In the genomic region with DNA sequence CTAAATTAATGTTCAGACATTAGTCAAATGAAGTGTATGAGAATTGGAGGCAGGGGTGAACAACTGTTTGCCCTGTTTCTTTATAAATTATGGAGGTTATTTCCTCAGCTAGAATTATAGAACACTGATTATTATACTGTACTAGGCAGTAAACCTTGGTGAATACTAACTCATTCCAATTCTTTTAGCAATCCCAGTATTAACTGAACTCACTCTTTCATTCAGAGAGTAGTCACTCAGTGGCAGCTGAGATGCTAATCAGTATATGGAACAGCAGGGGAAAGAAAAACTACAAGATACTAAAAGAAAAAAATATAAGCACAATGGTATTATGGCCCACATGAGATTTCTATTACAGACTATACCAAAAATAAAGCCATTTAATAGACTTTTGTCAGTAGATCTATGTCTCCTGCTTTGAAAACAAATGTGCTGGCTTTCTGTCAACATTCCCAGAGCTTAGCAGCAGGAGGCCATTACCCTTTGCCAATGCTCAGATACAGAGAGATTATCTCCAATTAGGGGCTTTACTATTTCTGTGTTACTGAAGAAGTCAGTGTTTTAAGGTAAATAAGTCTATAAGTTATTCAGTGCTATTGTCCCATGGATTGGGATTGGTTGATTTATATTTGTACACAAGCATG, we compare ENCODE assay signal across 19 mouse cellular contexts.
DNase-seq lines count a peak whose midpoint lies in the region; ATAC-seq and TF ChIP-seq lines count a peak whose summit lies in the region.
"Had no signal": no experiment of that assay in that cellular context is flagged by ENCODE, and none has a peak within 500 bp of the region (broad histone marks: within the 10 kb centered on the region; RNA-seq: fewer than 3 reads in every experiment).

No protein-coding gene starts in this region.

- H3K4me3 ChIP-seq in forebrain, embryonic 13.5 days, result no peak overlapping the region
- no peak overlapping the region for H3K4me3 ChIP-seq in forebrain, embryonic 12.5 days (replicated peaks)
- H3K4me3 ChIP-seq in midbrain, embryonic 13.5 days (replicated peaks), result no peak overlapping the region
- no peak overlapping the region for H3K4me3 ChIP-seq in midbrain, embryonic 10.5 days
- H3K4me3 ChIP-seq in forebrain, embryonic 15.5 days, result no peak overlapping the region
- H3K4me3 ChIP-seq in gastrocnemius, adult 2 months, result no peak overlapping the region
- H3K4me3 ChIP-seq: heart, embryonic 12.5 days; left cerebral cortex, adult 2 months; limb, embryonic 12.5 days; stomach, embryonic 15.5 days had no signal

- H3K9me3 ChIP-seq in forebrain, embryonic 13.5 days (replicated peaks), result no peaks in the 10 kb centered on the region
- no peaks in the 10 kb centered on the region for H3K9me3 ChIP-seq in forebrain, embryonic 12.5 days
- H3K9me3 ChIP-seq in midbrain, embryonic 13.5 days, result no peaks in the 10 kb centered on the region
- no peaks in the 10 kb centered on the region for H3K9me3 ChIP-seq in midbrain, embryonic 10.5 days (replicated peaks)
- no peaks in the 10 kb centered on the region for H3K9me3 ChIP-seq in forebrain, embryonic 15.5 days
- H3K9me3 ChIP-seq: heart, embryonic 12.5 days; limb, embryonic 12.5 days; stomach, embryonic 15.5 days had no signal

- H3K4me1 ChIP-seq in forebrain, embryonic 13.5 days, result 0 out of 2 replicates have a peak, but pooled peaks cover 3% of the 10 kb centered on the region
- H3K4me1 ChIP-seq in forebrain, embryonic 12.5 days, result no peaks in the 10 kb centered on the region
- no peaks in the 10 kb centered on the region for H3K4me1 ChIP-seq in midbrain, embryonic 13.5 days (replicated peaks)
- H3K4me1 ChIP-seq in midbrain, embryonic 10.5 days, result 0 out of 2 replicates have a peak, but pooled peaks cover 4% of the 10 kb centered on the region
- H3K4me1 ChIP-seq in forebrain, embryonic 15.5 days, result peaks cover 11% of the 10 kb centered on the region
- H3K4me1 ChIP-seq: heart, embryonic 12.5 days; limb, embryonic 12.5 days; stomach, embryonic 15.5 days had no signal

- H3K4me2 ChIP-seq in forebrain, embryonic 13.5 days, result no peak overlapping the region
- no peak overlapping the region for H3K4me2 ChIP-seq in forebrain, embryonic 12.5 days
- H3K4me2 ChIP-seq in midbrain, embryonic 13.5 days (replicated peaks), result no peak overlapping the region
- no peak overlapping the region for H3K4me2 ChIP-seq in forebrain, embryonic 15.5 days (replicated peaks)
- H3K4me2 ChIP-seq: heart, embryonic 12.5 days; limb, embryonic 12.5 days; stomach, embryonic 15.5 days had no signal

- no peak overlapping the region for H3K27ac ChIP-seq in forebrain, embryonic 13.5 days
- H3K27ac ChIP-seq in forebrain, embryonic 12.5 days, result no peak overlapping the region
- H3K27ac ChIP-seq in midbrain, embryonic 13.5 days, result no peak overlapping the region
- H3K27ac ChIP-seq in midbrain, embryonic 10.5 days (replicated peaks), result no peak overlapping the region
- H3K27ac ChIP-seq in forebrain, embryonic 15.5 days (replicated peaks), result no peak overlapping the region
- H3K27ac ChIP-seq in gastrocnemius, adult 2 months, result no peak overlapping the region
- H3K27ac ChIP-seq: left cerebral cortex, adult 2 months; limb, embryonic 12.5 days; liver, embryonic 14.5 days; stomach, embryonic 15.5 days had no signal

- no peak for TF ChIP-seq CTCF in gastrocnemius, adult 2 months (IDR thresholded peaks at IDR 0.05)

- intact Hi-C loops in gastrocnemius, adult 2 months (cut with DNase I), result no loop called here

- no peak overlapping the region for H3K9ac ChIP-seq in forebrain, embryonic 13.5 days
- no peak overlapping the region for H3K9ac ChIP-seq in forebrain, embryonic 12.5 days
- H3K9ac ChIP-seq in midbrain, embryonic 13.5 days (replicated peaks), result no peak overlapping the region
- no peak overlapping the region for H3K9ac ChIP-seq in forebrain, embryonic 15.5 days (replicated peaks)
- H3K9ac ChIP-seq: heart, embryonic 12.5 days; limb, embryonic 12.5 days; liver, embryonic 14.5 days; stomach, embryonic 15.5 days had no signal

- ATAC-seq in forebrain, embryonic 13.5 days, result peak; percentile 61; the same call in 1 of the 2 replicates
- no peak for ATAC-seq in forebrain, embryonic 12.5 days (ENCODE audit: low FRiP score)
- peak; percentile 58; the same call in 1 of the 2 replicates for ATAC-seq in midbrain, embryonic 13.5 days
- peak; percentile 58 for ATAC-seq in forebrain, embryonic 15.5 days (replicated peaks)
- ATAC-seq: inflammation-experienced regulatory T-cells, adult 6 months had no signal

- no peaks in the 10 kb centered on the region for H3K36me3 ChIP-seq in forebrain, embryonic 13.5 days (ENCODE audit: poor library complexity, severe bottlenecking)
- no peaks in the 10 kb centered on the region for H3K36me3 ChIP-seq in forebrain, embryonic 12.5 days (replicated peaks)
- no peaks in the 10 kb centered on the region for H3K36me3 ChIP-seq in midbrain, embryonic 13.5 days
- H3K36me3 ChIP-seq in midbrain, embryonic 10.5 days, result no peaks in the 10 kb centered on the region
- H3K36me3 ChIP-seq in forebrain, embryonic 15.5 days, result no peaks in the 10 kb centered on the region
- H3K36me3 ChIP-seq: heart, embryonic 12.5 days; limb, embryonic 12.5 days; stomach, embryonic 15.5 days had no signal

- no peaks in the 10 kb centered on the region for H3K27me3 ChIP-seq in forebrain, embryonic 13.5 days
- H3K27me3 ChIP-seq in forebrain, embryonic 12.5 days, result no peaks in the 10 kb centered on the region
- H3K27me3 ChIP-seq in midbrain, embryonic 13.5 days, result no peaks in the 10 kb centered on the region
- no peaks in the 10 kb centered on the region for H3K27me3 ChIP-seq in midbrain, embryonic 10.5 days (ENCODE audit: low read depth, poor library complexity, severe bottlenecking)
- H3K27me3 ChIP-seq in forebrain, embryonic 15.5 days, result no peaks in the 10 kb centered on the region
- H3K27me3 ChIP-seq: heart, embryonic 12.5 days; limb, embryonic 12.5 days; stomach, embryonic 15.5 days had no signal

- no peak for DNase-seq in midbrain, embryonic 10.5 days (ENCODE audit: low spot score)
- no peak for DNase-seq in gastrocnemius, adult 2 months
- DNase-seq in liver, result no peak
- DNase-seq: adrenal gland, postnatal 36 days; kidney, adult 8-10 months; kidney, postnatal 25 days; lung, postnatal 14 days; right cerebral cortex, postnatal 14 days; thymus, adult 2 months had no signal
